Mouse (Mus musculus) embryo, embryonic 9.5 days (tissue): Measurements from ENCODE around the gene Tprn.
A peak's percentile ranks its signal among the peaks of the same experiment; 100 is the strongest.
"Not testable (repeated sequence)": the region's sequence is repeated elsewhere in the genome, so short reads cannot be mapped to it uniquely, and the experiment has no call there.

Experiments used
- DNase-seq: peaks from one replicate; pipeline ENCODE4 v3.0.0-alpha.2; 2017; ENCODE audit errors: extremely low spot score

Tprn gene

GRCm38 (mm10) chr2:25236614-25237013 lies 25.8 kb upstream of the Tprn start, which contains the start of gene Rnf224:
Gene Rnf224, minus strand, starts transcription at chr2:25236787.
- DNase-seq, result no peak

DNA sequence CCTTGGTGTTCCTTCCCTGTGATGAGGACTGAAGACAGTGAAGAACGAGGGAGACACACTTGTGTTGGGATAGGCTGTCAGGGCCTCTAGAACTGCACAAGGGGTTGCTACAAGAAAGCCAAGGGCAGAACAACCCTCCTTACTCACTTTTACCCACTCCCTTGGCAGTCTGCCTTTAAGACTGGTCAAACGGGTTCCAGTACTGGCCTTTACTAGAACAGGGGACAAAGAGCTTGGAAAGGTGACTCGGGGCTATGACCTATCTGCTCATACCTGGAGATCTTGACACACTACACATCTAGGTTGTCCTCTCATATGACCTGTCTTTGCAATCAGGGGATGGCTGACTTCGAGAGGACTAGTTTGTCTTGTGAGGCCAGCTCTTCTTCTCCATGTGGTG lies 24.9 kb upstream of the Tprn start:
- no peak for DNase-seq

DNA sequence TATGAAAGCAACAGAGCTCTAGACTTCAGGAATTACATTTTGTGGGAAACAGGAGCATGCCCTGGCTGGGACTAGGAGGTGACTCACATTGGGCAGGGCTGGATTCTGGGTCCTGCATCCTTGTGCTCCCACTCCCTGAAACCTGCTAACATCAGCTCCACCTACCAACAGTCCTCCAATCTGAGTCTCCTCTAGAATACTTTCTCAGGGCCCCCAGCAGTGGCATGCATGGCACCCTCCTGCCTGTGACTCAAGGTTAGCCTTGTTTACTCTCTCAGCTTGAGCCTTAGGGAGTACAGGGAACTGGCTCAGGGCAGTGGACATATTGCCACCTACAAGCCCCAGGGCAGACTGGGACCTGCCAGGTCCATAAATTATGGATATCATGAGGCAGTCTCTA lies 24.3 kb upstream of the Tprn start:
- no peak for DNase-seq

DNA sequence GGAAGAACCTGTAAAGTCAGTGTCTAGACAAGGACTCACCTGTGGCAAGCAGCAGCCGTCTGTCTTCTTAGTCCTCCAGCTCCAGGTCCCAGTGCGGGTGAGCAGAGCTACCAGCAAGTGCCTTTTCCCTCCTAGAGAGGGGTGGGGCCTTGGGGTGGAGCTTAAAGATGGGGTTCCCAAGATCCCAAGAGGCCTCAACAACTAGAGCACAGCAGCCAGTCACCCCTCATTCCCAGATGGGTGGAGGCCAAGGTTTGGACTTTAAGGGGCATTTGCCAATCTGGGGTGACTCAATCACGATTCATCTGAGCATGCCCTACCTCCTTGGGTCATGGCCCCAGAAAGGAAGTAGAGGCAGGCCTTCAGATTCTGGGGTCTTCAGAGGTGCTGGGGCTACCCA lies 22.7 kb upstream of the Tprn start:
- DNase-seq, result no peak

DNA sequence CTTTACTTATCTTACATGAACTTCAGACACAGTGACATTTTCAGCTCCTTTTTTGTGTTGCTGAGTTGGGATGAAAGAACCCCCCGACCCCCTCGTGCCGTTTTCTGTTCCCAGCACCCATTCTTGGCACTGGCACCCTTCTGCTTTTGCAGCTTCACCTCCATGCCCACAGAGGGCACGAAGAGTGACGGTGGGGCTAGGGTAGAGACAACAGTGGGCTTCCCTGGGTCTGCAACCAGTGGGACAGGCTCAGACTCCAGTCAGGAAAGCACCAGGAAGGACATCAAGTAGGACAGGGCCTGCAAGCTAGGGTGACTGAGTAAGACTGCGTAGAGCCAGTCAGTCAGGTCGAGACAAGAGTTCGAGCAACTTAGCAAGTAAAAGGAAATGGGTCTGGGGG lies 22.1 kb upstream of the Tprn start:
- no peak for DNase-seq

- peak; percentile 75 for DNase-seq
Measured at GRCm38 (mm10) chr2:25240723-25241437, 21.5 kb upstream of the Tprn start.

DNA sequence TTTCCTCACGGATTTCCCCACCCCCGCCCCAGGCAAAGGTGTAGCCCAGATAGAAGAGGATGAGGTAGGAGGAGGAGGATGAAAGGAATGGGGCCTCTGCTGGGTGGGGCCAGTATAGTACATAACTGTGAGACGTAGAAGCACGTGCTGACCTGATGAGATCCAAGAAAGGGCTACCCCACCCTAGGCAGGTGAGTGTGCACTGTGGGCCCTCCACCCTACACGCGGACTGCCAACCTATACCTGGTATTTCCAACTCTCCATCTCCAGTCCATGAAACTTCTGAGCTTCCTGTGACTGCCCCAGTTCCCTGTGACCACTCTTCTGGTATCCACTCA lies 21.0 kb upstream of the Tprn start:
- no peak for DNase-seq

DNA sequence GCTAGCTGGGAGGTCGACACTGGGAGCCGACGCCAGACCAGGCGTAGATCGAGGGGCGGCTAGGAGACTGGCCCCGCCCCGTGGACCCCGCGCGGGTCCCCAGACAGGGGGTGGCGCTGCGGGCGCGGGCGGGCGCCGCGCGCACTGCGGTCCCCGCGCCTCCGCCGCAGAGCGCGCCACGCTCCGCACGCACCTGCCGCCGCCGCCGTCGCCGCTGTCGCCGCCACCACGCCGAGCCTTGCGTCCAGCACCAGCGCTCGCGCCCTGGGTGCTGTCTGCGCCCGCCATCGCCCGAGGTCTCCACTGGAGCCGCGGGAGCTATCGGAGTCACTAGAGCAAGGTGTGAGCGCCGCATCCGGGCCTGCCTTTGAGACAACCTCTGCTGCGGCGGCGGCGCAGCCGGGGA lies 20.3 kb upstream of the Tprn start, which contains the start of the genes Rnf208 and Cysrt1:
Gene Rnf208 (plus strand): TSS at position 155 of the 406 bp plus-strand sequence.
Gene Cysrt1 (minus strand): TSS at position 352 of the 406 bp plus-strand sequence.
- no peak for DNase-seq

DNA sequence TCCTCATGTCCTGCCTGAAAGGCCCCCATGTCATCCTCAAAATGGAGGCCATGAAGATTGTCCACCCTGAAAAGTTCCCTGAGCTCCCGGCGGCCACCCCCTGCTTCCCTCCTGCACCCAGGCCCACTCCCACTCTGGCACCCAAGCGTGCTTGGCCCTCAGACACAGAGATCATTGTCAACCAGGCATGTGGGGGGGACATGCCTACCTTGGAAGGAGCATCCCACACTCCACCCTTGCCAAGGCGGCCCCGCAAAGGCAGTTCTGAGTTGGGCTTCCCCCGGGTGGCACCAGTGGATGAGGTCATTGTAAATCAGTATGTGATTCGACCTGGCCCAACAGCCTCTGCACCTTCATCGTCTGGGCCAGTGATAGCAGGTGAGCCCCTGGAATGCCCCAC lies 19.1 kb upstream of the Tprn start:
- DNase-seq, result no peak

DNA sequence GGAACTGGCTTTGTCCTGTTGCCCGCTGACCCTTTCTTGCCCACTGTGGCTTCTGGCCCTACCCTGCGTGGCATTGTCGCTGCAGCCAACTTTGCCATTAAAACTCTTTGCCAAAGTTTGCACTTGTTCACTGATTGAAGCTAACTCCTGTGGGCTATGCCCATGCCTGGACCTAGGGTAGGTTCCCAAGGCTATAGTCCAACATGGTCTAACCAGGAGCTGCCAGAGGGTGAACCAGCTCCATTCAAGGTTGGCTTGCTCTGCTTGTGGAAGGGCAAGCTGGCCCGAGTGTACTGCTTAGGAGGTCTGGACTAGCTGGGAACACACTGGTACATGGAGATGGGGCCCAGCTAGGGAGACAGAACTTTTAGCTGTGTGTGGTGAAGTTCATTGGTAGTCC lies 18.3 kb upstream of the Tprn start:
- no peak for DNase-seq

DNA sequence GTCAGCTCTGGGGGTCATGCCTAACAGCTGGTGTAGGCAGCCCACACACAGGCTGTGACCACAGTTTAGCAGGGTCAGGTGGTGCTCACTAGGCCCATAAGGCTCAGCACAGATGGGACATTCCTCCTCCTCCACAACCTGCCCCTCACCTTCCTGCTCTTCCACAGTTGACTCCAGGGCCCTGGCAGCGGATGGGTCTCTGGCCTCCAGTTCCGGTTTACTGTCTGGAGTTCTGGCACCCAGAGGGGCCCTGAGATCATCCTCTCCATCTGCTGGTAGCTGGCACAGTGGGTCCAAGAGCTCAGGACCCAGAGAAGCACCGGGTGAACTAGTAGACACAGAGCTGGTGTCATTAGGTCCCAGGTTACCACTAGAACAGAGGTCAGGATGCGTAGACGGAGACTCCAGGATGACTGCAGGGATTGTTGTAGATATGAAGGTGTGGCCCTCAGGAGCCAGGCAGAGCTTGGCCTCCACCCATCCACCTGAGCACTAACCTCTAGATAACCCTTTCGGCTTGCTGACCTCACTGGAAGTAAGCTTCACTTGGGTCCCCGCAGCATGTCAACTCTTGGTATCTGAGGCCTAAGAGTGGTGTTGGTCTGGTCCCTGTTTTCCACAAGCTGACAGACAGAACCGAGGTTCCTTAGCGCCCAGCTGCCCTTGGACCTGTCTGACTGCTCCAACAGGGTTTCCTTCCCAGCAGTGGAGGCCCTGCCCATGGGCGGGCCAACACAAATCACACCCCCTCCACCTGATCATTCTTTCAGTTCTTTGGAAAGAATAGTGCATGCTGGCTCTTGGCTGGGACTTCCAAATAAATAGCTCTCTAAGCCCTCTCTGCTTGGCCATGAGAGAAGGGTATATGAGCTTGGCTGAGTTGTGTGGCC lies 16.0 kb upstream of the Tprn start, which contains the start of gene AL732309.1:
Gene AL732309.1 (minus strand): TSS at position 681 of the 890 bp plus-strand sequence.
- DNase-seq, result no peak

DNA sequence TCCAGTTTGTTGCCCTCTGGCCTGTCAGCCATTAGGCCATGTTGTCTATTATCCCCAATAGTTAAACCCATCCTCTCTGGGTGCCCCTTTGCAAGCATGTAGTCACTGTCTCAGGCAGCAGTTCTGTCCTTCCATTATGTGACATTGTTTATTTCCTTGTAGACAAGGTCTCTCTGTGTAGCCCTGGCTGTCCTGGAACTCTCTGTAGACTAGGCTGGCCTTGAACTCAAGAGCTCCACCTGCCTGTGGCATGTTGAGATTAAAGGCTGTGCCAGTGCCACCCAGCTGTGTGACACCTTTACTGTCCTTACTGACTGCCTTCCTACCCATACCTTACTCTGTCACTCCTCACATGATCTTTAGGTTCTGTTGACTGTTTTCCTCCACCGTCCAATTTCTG lies 10.1 kb upstream of the Tprn start:
- DNase-seq, result no peak

- peak; percentile 95 for DNase-seq
Measured at GRCm38 (mm10) chr2:25255284-25255779, 7.1 kb upstream of the Tprn start, which contains the start of gene Tmem203. Gene Tmem203, plus strand, starts transcription at chr2:25255439.

- DNase-seq, result peak; percentile 45
Measured at GRCm38 (mm10) chr2:25256443-25257109, 5.8 kb upstream of the Tprn start.

DNA sequence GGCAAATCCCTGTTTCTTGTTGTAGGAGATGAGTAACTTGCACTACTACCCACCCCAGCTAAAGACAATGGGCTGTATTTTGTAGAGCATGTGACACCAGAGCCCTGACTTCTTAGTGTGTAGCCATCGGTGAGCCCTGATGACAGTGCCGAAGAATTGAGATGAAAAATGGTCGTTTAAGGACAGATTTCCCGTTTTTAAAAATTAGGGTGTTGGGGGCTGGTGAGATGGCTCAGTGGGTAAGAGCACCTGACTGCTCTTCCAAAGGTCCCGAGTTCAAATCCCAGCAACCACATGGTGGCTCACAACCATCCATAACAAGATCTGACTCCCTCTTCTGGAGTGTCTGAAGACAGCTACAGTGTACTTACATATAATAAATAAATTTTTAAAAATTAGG lies 5.2 kb upstream of the Tprn start:
- not testable (repeated sequence) for DNase-seq

DNA sequence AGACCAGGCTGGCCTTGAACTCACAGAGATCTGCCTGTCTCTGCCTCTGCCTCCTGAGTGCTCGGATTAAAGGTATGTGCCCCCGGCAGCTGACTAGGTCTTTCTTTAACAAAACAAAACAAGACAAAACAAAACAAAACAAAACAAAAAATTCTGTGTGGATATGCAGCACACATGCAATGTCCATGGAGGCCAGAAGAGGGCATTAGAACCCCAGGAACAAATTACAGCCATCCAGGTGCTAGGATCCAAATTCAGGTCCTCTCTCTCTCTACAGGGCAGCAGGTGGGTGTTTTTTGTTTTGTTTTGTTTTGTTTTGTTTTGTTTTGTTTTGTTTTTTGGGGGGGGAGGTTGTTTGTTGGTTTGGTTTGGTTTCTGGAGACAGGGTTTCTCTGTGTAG lies 3.5 kb upstream of the Tprn start:
- no peak for DNase-seq

- no peak for DNase-seq
Measured at GRCm38 (mm10) chr2:25261870-25262269, 548 bp upstream of the Tprn start.

DNA sequence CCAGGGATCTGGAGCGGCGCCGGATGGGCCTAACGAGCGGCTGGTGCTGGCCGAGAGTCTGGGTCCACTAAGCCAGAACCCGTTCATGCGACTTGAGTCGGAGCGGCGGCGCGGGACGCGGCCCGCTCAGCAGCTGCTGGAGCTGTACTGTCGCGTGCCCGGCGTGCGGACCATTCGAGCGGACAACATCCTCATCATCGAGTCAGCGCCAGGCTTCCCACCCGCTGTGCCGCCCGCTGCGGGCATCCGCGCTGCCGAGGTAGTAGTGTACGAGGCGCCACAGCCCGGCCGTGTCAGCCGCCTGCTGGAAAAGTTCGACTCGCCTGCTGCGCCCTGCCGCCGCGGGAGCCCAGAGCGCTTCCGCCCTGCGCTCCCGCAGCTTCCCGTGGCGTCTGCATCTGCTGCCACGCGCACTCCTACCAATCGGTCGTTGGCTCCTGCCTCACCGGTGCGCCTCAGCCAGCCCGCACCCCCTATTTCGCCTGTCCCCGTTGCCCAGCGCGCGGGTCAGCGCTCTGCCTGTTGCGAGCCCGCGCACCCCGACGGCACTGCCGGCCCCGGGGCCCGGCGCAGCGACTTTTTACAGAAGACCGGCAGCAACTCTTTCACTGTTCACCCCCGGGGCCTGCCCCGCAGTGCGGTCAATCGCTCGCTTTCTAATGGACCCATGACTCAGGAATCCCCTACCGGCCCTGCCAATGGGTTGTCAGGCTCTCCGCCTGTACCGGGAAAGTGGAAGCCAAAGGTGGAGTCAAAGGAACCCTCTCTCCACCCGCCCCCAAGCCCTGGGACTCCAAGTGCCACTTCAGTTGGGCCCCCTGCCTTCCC lies 591 bp downstream of the Tprn start:
- peak; percentile 16 for DNase-seq

DNA sequence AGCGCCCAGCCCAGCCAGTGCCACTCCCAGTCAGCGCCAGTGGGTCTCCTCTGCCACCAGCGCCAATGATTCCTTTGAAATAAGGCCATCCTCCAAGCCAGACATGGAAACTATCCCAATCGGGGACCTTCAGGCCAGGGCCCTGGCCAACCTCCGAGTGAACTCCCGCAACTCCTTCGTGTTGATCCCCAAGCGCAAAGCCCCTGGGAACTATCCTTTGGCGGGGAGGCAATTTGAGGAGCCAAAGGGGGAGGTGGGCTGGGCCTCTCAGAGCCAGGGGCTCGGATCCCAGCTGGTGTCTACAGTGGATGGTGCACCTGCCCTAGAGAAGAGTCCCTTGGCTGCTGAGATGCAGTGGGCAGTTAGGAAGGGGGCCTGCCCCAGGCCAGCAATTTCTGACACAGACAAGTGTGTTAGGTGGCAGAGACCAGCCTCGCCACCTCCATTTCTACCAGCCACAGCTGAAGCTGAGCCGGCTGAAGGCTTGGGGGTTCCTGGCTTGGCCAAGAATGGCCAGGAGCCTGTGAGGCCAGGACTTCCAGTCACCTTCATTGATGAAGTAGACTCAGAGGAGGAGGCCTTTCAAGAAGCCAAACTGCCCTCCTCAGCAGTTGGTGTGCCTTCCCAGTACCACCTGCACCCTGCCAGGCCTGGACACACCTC lies 1.3 kb downstream of the Tprn start:
- no peak for DNase-seq

DNA sequence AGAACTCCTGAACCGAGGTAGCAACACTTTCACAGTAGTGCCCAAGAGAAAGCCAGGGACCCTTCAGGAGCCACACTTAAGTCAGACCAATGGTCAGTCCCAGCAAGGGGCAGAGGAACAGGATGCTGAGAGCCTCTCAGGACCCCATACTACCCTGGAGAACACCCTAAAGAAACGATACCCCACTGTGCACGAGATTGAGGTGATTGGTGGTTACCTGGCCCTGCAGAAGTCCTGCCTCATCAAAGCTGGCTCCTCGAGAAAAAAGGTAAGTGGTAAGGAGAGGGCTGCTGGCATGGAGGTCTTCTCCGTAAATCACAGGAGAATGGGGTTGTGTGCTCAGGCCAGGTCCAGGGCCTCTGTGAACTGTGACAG lies 1.9 kb downstream of the Tprn start:
- DNase-seq, result no peak

GRCm38 (mm10) chr2:25264851-25265250 lies 2.4 kb downstream of the Tprn start:
- no peak for DNase-seq
